Mouse (Mus musculus) G1E (cell line): ENCODE data around the gene Tmem86a.

Source experiments
- CTCF ChIP-seq: IDR thresholded peaks from 2 replicates; pipeline ENCODE4 v1.5.1; 2012; ENCODE audit warnings: low read depth, low read length, inconsistent platforms, mixed read lengths
- GATA1 ChIP-seq: IDR thresholded peaks from 2 replicates; pipeline ENCODE4 v1.6.1; 2012; ENCODE audit warnings: borderline replicate concordance, low read length, inconsistent platforms, mixed read lengths
- POLR2AphosphoS5 ChIP-seq: IDR thresholded peaks from 2 replicates; pipeline ENCODE4 v1.6.1; 2012; ENCODE audit warnings: low read depth, low read length, inconsistent platforms; ENCODE audit not compliant: insufficient replicate concordance

GRCm38 (mm10) chr7:47014564-47015389 lies 35.6 kb upstream of the Tmem86a start:
- TF ChIP-seq GATA1: no peak
- no peak for TF ChIP-seq CTCF
- TF ChIP-seq POLR2AphosphoS5: no peak
